Mouse (Mus musculus): ENCODE measurements at regions not wholly inside any gene's neighbourhood (a gene's known extent, or its start where the extent isn't known, plus 50 kb on each side); places are given as distances from the start of the nearest gene placed in this dataset.

DNA sequence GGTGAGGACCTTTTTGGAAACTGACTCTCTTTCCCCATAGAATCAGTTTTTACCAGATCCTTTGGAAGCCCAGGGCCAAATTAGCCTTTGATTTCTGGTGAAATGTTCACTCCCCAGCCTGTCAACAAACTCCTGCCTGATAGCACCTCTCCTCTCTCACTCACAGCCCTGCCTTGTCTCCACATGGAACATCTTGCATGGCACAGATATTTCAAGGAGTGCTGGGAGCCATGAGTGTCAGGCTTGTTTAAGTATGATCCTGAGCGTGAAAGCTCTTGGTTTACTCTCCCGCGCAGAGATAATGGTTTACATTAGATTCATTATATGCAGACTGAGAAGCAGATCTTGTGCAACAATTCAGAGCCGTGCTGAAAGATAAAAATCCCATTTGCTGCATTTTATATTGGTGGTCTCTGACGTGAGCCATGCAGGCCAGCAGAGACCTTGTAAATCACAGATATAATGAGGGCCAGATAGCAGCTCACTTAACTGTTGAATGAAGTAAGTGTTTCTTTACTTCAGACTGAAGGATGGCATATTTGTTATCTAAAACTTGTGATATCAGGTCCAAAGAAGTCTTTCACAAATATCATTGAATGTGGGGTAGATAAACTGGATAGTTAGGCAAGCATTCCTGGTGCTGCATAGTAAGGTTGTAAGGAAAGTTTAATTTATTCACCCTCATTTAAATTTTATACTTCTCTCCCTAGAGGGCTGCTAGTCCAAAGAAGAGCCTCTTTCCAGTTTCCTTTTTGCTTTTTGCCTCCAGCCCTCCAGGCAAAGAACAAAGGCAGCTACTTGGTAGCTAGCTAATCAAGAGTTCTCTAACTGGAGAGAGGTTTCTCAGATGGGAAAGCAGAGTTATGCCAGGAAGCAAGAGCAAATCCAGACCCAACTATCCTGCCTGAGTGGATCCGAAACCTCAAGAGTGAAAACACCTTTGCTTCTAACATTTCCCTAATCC lies 81.8 kb downstream of the Tbx18 start:
- no peak for DNase-seq (ENCODE audit: low read depth, low spot score)

DNA sequence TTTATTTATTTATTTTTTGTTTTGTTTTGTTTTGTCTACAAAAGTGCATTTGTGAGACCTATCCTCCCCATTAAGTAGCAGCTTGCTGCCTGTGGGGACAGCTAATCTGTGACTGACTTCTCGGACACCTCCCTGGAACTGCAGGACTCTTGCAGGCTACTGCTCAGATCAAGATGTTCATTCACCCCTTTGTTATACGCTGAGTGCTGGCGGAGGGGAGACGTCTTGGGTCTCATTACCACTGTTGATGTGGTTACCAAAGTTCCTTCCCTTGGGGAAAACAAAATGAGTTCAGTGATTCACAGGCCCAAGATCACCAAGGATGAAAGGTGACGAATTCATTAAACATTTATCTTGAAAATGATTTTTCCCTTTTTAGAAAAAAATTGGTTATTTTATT lies 82.7 kb downstream of the Tbx18 start:
- no peak for DNase-seq (ENCODE audit: low read depth, low spot score)

DNA sequence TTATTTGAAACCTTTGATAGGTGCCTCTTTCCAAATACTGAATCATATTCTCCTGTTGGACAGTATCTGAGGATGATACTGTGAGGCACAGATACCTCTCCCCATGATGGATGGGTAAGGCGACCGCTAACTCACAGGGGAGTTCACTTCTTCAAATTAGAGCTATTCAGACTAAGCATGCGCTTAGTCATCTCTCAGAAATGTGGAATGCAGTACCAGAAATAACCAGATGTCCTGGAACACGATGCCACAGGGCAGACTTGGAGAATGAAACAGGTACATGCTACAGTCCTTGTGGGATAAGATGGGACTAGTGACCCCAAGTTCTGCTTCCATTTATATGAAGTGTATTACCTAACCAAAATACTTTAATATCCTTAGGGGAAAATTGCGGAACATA lies 86.0 kb downstream of the Tbx18 start:
- no peak for DNase-seq (ENCODE audit: low read depth, low spot score)

DNA sequence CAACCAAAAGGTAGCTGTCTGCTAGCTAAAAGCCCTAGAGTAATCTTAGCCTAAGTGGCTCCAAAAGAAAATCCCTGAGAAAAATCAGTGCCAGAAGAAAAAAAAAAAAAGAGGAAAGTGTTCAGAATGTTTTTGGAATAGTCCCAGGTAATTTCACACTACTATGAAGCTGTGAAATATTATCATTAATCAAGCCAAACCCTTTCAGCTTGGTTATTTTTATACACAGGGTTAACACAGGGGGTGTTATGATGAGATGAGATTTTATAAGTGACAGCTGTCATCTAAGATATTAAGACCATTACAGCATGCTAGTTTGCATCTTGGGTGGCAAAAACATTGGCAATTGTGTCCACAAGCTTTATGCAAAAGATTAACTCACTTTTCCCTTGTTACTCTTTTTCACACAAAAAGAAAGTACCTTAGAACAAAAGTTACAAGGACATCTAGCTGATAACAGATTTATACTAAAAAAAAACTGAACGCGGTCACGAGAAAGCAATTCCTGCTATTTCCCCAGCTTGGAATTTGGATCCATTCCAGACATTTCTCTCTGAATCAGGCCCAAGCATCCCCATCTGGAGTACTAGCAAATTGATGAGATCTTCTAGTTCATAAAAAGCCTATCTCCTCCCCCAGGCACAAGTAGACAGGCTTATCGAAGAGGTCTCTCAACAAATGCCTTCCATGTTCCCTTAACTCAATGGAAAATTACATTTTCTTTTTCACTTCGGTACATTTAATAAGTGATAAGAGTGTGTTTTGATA lies 97.0 kb downstream of the Tbx18 start:
- peak; percentile 39 for DNase-seq (ENCODE audit: low read depth, low spot score)

DNA sequence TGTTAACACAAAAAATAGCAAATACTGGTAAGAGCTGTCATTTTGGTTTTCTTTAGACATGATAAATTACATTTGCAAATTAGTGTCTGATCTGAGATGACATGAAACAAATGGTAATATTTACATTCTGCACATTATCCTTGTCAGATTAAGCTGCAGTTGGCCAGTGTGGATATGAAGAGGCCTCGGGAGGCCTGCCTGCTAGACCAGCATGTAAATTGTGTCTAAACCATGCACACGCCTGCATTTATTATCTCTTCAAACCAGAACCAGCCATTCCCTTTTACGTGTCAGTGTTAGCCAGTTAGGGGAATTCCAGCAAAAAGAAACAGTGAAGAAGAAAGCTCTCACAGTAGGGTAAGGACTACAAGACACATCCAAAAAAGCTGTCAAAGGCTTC lies 104.6 kb downstream of the Tbx18 start:
- DNase-seq (ENCODE audit: low read depth, low spot score), result no peak

DNA sequence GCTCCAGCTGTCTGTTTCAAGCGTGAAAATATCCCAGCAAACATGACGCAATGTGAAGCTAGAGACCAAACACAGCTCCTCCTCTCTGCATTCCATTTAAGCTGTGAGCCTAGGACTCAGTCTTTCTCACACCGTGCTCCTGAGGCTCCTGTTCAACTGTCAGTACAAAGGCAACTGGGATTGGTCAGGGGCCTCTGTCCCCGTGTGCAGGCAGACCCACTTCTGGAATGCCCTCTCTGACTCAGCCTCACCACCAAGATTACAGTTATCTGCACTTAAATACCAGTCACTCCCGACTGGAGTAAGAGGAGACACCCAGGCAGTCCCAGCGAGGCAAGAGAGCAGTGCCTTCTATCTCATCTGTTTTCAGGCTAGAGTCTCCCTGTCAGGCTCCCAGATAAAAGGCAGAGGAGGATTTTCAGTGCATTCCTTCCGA lies 112.8 kb downstream of the Tbx18 start:
- peak; percentile 4 for DNase-seq (ENCODE audit: low read depth, low spot score)

DNA sequence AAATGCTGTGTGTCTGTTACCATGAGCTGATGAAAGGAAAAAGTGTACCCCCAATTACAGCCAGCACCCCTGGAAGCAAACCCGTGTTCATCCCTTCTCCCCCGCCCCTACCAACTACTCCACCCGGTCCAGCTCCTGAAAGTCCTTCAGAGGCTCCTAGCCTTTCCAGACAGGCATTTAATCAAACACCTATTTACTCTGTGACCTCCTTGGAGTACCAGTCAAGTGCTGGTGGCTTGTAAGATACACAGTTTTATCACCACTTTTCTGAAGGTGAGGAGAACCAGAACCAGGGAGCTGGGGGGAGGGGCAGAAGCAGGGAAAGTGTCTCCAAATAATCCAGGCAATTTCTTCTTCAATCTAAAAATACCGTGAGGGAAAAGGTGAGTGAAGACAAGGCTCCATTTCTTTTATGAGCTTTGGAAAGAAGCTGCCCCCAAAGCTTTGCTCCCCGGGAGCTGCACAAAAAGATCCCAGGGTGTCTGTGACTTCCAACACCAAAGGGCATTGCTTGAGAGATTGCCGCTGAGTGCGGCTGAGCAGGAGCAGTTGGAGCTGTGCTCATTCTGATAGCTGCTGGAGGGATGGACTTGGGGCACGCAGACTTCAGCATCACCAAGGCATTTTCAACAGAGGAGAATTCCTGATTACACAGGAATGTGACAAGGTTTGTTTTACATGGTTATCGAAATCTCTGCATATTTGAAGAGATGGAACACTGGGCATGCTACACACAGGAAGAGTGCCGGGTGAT lies 123.0 kb downstream of the Tbx18 start:
- DNase-seq (ENCODE audit: low read depth, low spot score), result no peak

DNA sequence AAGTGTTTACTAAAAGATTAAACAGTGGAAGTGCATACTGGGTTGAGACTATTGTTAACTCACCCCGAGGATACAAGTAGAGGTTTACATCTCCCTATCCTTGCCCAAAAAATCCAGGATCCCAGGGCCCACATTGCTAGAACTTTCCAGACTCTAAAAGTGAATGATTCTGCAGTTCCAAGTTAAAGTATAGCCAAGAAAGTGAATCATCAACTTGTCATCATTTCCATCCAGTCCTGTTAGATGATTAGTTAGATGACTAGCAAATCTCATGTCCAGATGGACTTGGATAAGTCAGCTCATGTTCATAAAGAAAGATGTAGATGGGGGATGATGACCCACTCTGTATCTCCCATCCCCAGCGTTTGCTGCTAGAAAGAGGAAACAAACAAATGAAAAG lies 155.5 kb downstream of the Tbx18 start:
- DNase-seq (ENCODE audit: low read depth, low spot score), result no peak

DNA sequence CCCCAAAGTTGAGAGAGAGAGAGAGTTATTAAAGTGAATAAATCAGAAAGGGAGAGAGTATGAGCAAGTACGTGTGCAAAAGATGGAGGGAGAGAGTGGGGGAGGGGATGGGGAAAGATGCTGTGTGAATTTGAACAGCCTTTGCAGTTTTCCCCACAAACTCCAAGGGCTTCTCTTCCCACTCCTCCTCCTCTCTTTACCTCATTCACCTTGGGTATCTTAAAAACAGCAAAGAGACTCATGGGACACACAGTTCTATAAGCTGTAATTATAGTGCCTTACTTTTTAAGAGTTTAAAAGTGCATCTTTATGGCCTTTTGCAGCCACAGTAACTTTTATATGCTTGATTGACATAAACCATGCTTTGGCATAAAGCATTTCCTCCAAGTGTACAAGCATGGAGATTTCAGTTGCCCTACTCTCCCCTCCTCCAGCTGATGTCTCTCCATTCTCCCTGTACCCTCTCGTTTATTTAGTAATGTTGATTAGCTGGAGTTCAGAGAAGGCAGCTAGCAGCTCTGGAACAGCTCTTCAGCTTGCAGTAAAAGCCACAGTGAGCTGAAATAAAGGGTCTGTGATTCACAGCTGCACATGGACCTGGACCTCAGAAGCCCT lies 156.7 kb downstream of the Tbx18 start:
- DNase-seq (ENCODE audit: low read depth, low spot score), result no peak

DNA sequence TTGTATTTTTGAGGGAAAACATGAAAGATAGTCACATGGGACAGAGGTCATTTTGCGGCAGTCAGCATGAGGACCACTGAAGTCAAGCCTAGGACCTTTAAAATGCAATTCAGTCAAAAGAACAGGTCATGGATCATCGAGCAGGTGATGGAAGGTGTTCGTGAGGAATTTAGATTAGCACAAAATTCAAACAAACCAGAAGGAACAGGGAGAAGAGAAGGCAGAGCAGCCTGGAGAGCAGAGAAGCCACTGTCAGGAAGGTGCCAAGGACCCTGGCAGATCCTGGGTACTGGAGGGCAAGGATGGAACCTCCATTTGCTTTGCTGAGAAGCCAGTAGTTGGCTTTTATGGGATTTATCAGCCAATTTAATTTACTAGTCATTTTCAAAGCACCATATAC lies 167.8 kb downstream of the Tbx18 start:
- no peak for DNase-seq (ENCODE audit: low read depth, low spot score)

DNA sequence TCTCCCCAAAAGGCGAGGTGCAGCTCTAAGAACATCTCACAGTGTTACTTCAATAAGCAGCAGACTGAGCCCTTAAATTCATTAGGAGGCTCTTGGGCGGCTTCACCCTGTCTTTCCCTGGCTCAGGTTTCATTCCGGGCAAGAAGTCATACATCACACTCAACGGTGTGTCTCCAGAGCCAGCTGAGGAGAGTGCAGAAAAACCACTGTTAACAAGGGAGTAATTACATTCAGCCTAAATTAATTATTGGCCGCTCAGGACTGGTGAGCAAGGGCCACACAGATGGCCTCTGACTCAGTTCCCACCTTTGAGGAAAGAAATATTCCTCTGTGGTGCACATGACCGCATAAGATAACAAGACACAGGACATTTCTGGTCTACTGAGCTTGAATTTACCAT lies 168.3 kb downstream of the Tbx18 start:
- no peak for DNase-seq (ENCODE audit: low read depth, low spot score)

DNA sequence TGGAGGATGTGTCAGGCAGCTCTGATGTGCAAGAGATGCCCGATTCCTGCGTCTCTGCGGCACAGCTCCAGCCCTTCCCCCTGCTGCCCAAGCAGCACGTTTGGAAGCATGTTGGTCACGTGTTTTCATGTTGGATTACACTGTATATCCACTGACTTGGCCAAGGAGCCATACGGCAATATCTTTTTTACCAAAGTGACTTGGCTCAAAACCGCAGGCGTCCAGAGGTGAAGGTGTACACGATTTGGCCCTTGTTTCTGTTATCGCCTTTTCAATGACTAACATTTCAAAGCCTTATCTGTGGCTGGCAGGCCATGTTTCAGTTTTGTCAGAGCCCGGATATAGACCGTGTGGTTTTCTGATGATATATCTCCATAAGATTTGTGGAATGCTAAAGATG lies 173.2 kb downstream of the Tbx18 start:
- DNase-seq (ENCODE audit: low read depth, low spot score), result no peak

DNA sequence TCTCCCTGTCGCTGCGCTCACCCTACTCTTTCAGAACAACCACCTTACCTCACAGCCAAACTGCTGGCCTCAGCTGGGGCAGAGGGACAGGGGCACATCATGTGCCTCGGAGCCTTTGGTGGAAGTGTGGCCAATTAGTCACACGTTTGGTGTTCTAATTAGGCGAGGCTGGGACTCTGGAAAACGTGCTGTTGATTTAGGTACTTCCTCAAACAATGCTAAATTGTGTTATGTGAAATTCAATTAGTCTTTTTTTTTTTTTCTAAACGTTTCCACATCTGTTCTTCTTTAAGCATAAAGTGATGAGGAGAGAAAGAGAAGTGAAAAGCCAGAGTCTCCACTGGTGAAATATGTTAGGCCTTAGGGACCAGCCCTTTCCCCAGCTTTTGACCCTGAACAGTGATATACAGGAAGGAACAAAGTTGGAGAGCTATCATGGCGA lies 174.1 kb downstream of the Tbx18 start:
- DNase-seq (ENCODE audit: low read depth, low spot score), result no peak

DNA sequence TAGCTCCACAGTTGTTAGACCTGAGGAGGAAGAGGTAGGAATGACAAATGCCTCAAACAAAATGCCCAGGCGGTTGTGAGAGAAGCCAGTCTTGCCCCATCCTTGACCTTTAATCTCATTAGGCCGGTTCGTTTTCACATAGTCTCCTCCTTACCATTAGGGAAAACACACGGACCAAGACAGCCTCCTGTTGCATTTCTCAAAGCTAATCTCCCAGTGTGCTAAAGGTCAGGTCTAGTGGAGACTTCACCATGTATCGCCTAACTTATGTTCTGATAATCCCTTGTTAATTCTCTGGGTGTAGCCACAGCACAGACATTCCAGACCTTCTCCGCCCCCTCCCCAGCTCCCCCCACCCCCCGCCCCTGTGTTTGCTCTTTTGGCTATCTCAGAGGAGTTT lies 174.5 kb downstream of the Tbx18 start:
- no peak for DNase-seq (ENCODE audit: low read depth, low spot score)

DNA sequence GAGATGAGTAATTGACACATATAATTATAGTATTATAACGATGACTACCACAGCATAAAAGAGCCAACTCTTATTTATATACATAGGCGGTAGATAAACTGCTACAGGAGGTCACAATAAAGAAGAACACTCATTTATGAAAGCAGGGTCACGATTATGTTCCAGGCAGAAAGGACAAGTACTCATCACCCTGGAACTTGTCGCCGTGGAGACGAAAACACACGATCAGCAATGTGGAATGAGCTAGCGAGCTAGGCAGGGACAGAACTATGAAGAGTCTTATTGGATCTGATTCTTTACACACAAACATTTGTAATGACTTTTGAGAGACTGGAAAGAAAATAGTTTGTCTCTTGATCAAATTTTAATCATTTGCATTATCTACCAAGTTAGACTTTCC lies 197.9 kb downstream of the Tbx18 start:
- no peak for DNase-seq (ENCODE audit: low read depth, low spot score)

DNA sequence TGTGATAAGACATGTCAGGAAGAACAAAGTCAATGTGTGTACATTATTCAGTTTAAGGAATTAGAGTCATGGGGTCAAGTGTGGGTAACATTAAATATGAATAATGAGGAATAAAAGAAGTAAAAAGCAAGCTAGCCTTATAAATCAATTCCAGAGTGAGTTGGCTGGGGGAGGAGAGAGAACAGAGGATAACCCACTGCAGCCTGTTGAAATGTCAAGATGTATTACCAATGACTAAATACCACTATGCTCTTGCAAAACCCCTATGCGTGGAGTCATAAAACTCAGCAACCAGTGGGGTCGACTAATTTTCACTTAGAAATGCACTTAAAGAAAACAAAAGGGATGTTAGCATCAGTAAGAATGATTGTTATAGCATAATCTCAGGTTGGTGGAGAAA lies 201.2 kb downstream of the Tbx18 start:
- DNase-seq (ENCODE audit: low read depth, low spot score), result no peak

DNA sequence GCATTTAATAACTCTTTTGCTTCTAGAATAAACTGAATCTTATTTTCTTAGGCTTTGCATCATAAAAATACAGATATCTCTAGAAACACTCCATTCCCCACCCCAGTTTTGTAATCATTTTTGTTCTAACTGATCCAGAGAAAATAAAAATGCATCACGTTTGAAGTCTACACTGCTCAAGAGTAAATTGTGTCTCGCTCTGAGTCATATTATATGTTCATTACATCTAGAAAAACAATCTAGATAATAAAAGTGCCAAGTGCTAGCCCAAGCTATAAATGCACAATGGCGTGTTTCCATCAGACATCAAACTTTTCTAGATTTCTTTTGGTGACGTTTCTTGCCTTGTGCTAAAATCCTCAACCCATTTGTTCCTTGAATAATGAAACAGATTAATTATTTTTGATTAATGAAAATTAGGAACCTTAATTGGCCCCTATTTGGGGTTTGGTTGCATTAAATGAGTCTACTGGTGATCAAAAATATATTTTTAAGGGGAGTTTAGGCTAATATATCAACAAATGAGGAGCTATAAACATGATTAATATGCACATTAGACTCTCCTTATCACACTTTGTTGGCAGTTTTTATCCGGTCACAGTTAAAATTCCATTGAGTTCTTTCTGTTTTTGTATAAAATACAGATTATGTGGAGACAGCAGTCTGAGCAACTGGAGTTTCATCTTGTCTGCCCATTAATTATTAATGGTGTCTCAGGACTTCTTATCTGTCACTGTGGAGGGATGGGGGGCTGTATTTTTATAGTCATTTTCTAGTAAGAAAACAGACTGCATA lies 206.0 kb downstream of the Tbx18 start:
- DNase-seq (ENCODE audit: low read depth, low spot score), result no peak

DNA sequence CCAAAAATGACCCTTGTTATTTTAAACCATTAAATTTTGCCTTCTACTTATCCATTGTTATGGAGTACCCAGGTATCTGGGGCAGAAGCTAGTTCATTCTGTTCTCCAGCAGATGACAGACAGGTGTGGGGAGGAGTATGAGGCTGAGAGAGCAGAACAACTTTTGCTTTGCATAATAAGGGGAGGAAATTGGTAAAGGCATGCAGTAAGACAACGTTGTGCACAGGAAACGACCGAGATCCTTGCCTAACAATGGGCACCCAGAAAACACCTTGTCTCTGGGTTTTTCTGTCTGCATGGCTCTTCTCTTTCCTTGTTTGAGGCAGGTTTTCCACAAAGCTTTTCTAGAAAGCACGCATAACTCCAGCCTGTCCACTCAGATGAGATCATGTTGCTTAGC lies 220.4 kb downstream of the Tbx18 start:
- no peak for DNase-seq (ENCODE audit: low read depth, low spot score)

DNA sequence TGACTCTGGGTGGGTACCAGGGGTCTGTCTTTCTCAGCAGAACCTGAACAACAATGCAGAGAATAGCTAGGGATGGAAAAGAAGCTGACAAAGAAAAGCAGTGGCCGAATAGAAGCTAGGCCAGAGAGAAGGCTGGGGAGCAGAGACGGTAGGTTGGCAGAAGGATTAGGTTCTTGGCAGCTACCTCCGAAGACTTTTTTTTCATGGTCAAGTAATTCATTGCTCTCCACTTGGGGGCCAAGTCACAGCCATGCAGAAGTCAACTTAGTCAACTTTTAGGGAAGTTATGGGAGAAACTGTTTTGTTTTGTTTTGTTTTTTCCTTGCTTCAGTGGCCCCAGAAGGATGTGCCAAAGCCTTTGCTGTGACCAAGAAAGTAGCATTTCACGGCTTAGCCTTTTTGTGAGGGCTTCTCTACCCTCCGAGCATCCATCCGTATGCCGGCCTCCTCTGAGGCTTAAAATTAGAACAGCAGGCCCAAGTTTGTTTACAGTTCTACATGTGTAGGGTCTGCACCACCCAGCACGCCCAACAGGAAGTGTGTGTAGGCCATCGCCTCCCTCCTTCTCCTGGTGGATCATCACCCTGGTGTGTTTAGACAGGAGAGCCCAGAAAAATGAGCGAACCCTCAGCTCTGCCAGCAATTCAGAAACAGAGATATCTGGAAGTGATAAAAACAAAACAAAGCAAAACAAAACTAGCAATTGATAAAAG lies 226.2 kb downstream of the Tbx18 start:
- no peak for DNase-seq (ENCODE audit: low read depth, low spot score)

DNA sequence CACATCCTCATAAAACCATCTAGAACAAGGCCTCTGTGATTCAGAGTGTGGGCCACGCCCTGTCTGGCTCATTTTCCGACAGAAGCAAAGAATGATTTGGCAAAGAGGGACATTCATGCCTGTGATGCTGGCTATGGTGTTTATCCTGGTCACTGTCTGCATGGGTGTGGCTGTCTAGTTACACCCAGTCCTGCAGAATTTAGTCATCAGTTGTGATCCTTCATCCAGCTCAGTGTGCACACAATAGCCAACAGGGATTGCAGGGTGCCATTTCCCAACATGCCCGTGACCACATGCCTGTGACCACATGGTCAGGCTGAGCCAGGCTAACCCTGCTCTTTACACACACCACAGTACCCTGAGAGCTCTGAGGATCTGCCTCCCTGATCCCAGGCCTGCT lies 208.8 kb upstream of the Cep162 start:
- DNase-seq (ENCODE audit: low read depth, low spot score), result peak; percentile 79
